ENCODE assay signal across 18 mouse cellular contexts in genomic region chr11:53505026-53505663, GRCm38 (mm10). TPM values are rescaled to one million over a fixed set of nuclear protein-coding genes. Genes with fewer than 3 reads are reported as not detected.
DNase-seq lines count a peak whose midpoint lies in the region; ATAC-seq and TF ChIP-seq lines count a peak whose summit lies in the region.
"Had no signal": no experiment of that assay in that cellular context is flagged by ENCODE, and none has a peak within 500 bp of the region (broad histone marks: within the 10 kb centered on the region; RNA-seq: fewer than 3 reads in every experiment).

No protein-coding gene starts in this region.

- TF ChIP-seq POLR2A in brain, embryonic 14.5 days (IDR thresholded peaks at IDR 0.05; ENCODE audit: borderline replicate concordance, extremely low read depth, insufficient read depth, insufficient read length, poor library complexity, severe bottlenecking): no peak

- no peak for DNase-seq in hindbrain, embryonic 10.5 days (ENCODE audit: low spot score)
- no peak for DNase-seq in hindbrain, embryonic 11.5 days (ENCODE audit: low spot score)
- peak; percentile 83 for DNase-seq in brain, embryonic 14.5 days (ENCODE audit: low read depth)
- DNase-seq in cerebellum, adult 9-10 months: peak; percentile 99
- no peak for DNase-seq in thymus, postnatal 14 days
- no peak for DNase-seq in frontal cortex, adult 2 months (ENCODE audit: extremely low spot score in 1 of 2, low spot score in 1 of 2)
- DNase-seq: adrenal gland, adult 8-10 months; B cell, adult 2 months; kidney, postnatal 10 days; lung, postnatal 14 days; right cerebral cortex, postnatal 4 days; thymus, postnatal 36 days had no signal

- TF ChIP-seq CTCF in brain, embryonic 14.5 days (IDR thresholded peaks at IDR 0.05; ENCODE audit: borderline replicate concordance, extremely low read depth, insufficient read depth, insufficient read length): no peak

- no peak for ATAC-seq in hindbrain, embryonic 11.5 days (ENCODE audit: low FRiP score)
- peak; percentile 91 for ATAC-seq in hindbrain, embryonic 16.5 days

- no peak overlapping the region for H3K4me2 ChIP-seq in hindbrain, embryonic 11.5 days (replicated peaks; ENCODE audit: low read depth, low read length)
- H3K4me2 ChIP-seq in hindbrain, embryonic 16.5 days (ENCODE audit: low read length): no peak overlapping the region
- H3K4me2 ChIP-seq: embryonic facial prominence, embryonic 13.5 days; heart, embryonic 15.5 days had no signal

- no peak overlapping the region for H3K4me3 ChIP-seq in hindbrain, embryonic 10.5 days
- H3K4me3 ChIP-seq in hindbrain, embryonic 11.5 days (ENCODE audit: low read depth, low read length): no peak overlapping the region
- H3K4me3 ChIP-seq in hindbrain, embryonic 16.5 days (ENCODE audit: low read length): no peak overlapping the region
- H3K4me3 ChIP-seq: embryonic facial prominence, embryonic 13.5 days; heart, embryonic 15.5 days had no signal

- peaks cover 29% of the 10 kb centered on the region for H3K4me1 ChIP-seq in hindbrain, embryonic 10.5 days (replicated peaks)
- H3K4me1 ChIP-seq in hindbrain, embryonic 11.5 days (replicated peaks; ENCODE audit: control insufficient read depth, insufficient read depth, low read length): 0 out of 2 replicates have a peak, but pooled peaks cover 2% of the 10 kb centered on the region
- H3K4me1 ChIP-seq in hindbrain, embryonic 16.5 days (ENCODE audit: control insufficient read depth, insufficient read depth, low read depth, low read length): no peaks in the 10 kb centered on the region

- no peak overlapping the region for H3K9ac ChIP-seq in hindbrain, embryonic 11.5 days (ENCODE audit: low read depth, low read length)
- no peak overlapping the region for H3K9ac ChIP-seq in hindbrain, embryonic 16.5 days (ENCODE audit: low read depth, low read length)
- H3K9ac ChIP-seq: embryonic facial prominence, embryonic 13.5 days; heart, embryonic 15.5 days; liver, embryonic 14.5 days had no signal

- 53% methylated on average over 5 of the region's 5 CpGs for WGBS in hindbrain, embryonic 10.5 days
- WGBS in hindbrain, embryonic 11.5 days: 47% methylated on average over 5 of the region's 5 CpGs
- WGBS in hindbrain, embryonic 16.5 days: 36% methylated on average over 5 of the region's 5 CpGs

- no peaks in the 10 kb centered on the region for H3K36me3 ChIP-seq in hindbrain, embryonic 10.5 days
- no peaks in the 10 kb centered on the region for H3K36me3 ChIP-seq in hindbrain, embryonic 11.5 days (ENCODE audit: control insufficient read depth, insufficient read depth, low read length)
- no peaks in the 10 kb centered on the region for H3K36me3 ChIP-seq in hindbrain, embryonic 16.5 days (ENCODE audit: control insufficient read depth, insufficient read depth, low read length)
- H3K36me3 ChIP-seq: embryonic facial prominence, embryonic 13.5 days; heart, embryonic 15.5 days had no signal

- no peaks in the 10 kb centered on the region for H3K9me3 ChIP-seq in hindbrain, embryonic 10.5 days
- H3K9me3 ChIP-seq in hindbrain, embryonic 11.5 days (ENCODE audit: control insufficient read depth, low read length): no peaks in the 10 kb centered on the region
- H3K9me3 ChIP-seq in hindbrain, embryonic 16.5 days (ENCODE audit: control insufficient read depth, low read length): no peaks in the 10 kb centered on the region
- H3K9me3 ChIP-seq: embryonic facial prominence, embryonic 13.5 days; heart, embryonic 15.5 days had no signal

- peak overlapping the region; percentile 29; the same call in 1 of the 2 replicates for H3K27ac ChIP-seq in hindbrain, embryonic 10.5 days
- no peak overlapping the region for H3K27ac ChIP-seq in hindbrain, embryonic 11.5 days (ENCODE audit: low read depth, low read length)
- H3K27ac ChIP-seq in hindbrain, embryonic 16.5 days (ENCODE audit: low read depth, low read length): no peak overlapping the region
- H3K27ac ChIP-seq: embryonic facial prominence, embryonic 13.5 days; heart, embryonic 15.5 days; liver, embryonic 14.5 days had no signal

- peaks cover 97% of the 10 kb centered on the region for H3K27me3 ChIP-seq in hindbrain, embryonic 10.5 days (ENCODE audit: insufficient read depth, poor library complexity, severe bottlenecking)
- H3K27me3 ChIP-seq in hindbrain, embryonic 11.5 days (ENCODE audit: control insufficient read depth, insufficient read depth, low read length): peaks cover 22% of the 10 kb centered on the region
- no peaks in the 10 kb centered on the region; the same call in 1 of the 2 replicates for H3K27me3 ChIP-seq in hindbrain, embryonic 16.5 days (replicated peaks; ENCODE audit: control insufficient read depth, insufficient read depth, low read length)
- H3K27me3 ChIP-seq: embryonic facial prominence, embryonic 13.5 days; heart, embryonic 15.5 days had no signal

RNA-seq across cellular contexts. Expression of gene Sept8, which starts 13.9 kb away (rescaled TPM):
- 14.8 and 15.6 TPM in 2 replicates for polyA plus RNA-seq in hindbrain, embryonic 10.5 days (2016; fragmentation: Nextera tagmentation; extraction: Ambion mirVana)
- polyA plus RNA-seq in hindbrain, embryonic 11.5 days (2014; fragmentation: Nextera tagmentation; extraction: Ambion mirVana): 13.5 and 15.8 TPM in 2 replicates
- polyA plus RNA-seq in brain, embryonic 14.5 days (2012; rRNA removed): 36.5 and 38.4 TPM in 2 replicates
- polyA plus RNA-seq in hindbrain, embryonic 16.5 days (2015; fragmentation: Nextera tagmentation; extraction: Ambion mirVana): 23.1 and 23.4 TPM in 2 replicates
- polyA plus RNA-seq in frontal cortex, adult 2 months (2012; rRNA removed): 271 and 280 TPM in 2 replicates

RNA-seq across cellular contexts. Expression of gene Sowaha, which starts 25.1 kb away (rescaled TPM):
- polyA plus RNA-seq in hindbrain, embryonic 10.5 days (2016; fragmentation: Nextera tagmentation; extraction: Ambion mirVana): 0.26 and 0.44 TPM in 2 replicates
- polyA plus RNA-seq in hindbrain, embryonic 11.5 days (2014; fragmentation: Nextera tagmentation; extraction: Ambion mirVana): 0.06 and 0.25 TPM in 2 replicates
- 1.1 and 1.6 TPM in 2 replicates for polyA plus RNA-seq in brain, embryonic 14.5 days (2012; rRNA removed)
- 1.5 TPM in 2 replicates for polyA plus RNA-seq in hindbrain, embryonic 16.5 days (2015; fragmentation: Nextera tagmentation; extraction: Ambion mirVana)
- polyA plus RNA-seq in frontal cortex, adult 2 months (2012; rRNA removed): 42.7 and 43.3 TPM in 2 replicates

RNA-seq across cellular contexts. Expression of gene Gm9945, which starts 25.2 kb away (rescaled TPM):
- polyA plus RNA-seq in hindbrain, embryonic 10.5 days (2016; fragmentation: Nextera tagmentation; extraction: Ambion mirVana): not detected in 2 replicates
- not detected in 2 replicates for polyA plus RNA-seq in hindbrain, embryonic 11.5 days (2014; fragmentation: Nextera tagmentation; extraction: Ambion mirVana)
- not detected in 2 replicates for polyA plus RNA-seq in brain, embryonic 14.5 days (2012; rRNA removed)
- polyA plus RNA-seq in hindbrain, embryonic 16.5 days (2015; fragmentation: Nextera tagmentation; extraction: Ambion mirVana): 0.34 TPM in 1 of 2 replicates, not detected in the other
- polyA plus RNA-seq in frontal cortex, adult 2 months (2012; rRNA removed): 0.42 and 0.46 TPM in 2 replicates
- polyA plus RNA-seq: embryonic facial prominence, embryonic 13.5 days; gonadal fat pad, adult 2 months; heart, embryonic 15.5 days; intestine, embryonic 14.5 days had no signal

RNA-seq across cellular contexts. Expression of gene Gm9837, which starts 34.9 kb away (rescaled TPM):
- polyA plus RNA-seq in hindbrain, embryonic 10.5 days (2016; fragmentation: Nextera tagmentation; extraction: Ambion mirVana): not detected in 2 replicates
- not detected in 2 replicates for polyA plus RNA-seq in hindbrain, embryonic 11.5 days (2014; fragmentation: Nextera tagmentation; extraction: Ambion mirVana)
- polyA plus RNA-seq in brain, embryonic 14.5 days (2012; rRNA removed): not detected in 2 replicates
- polyA plus RNA-seq in hindbrain, embryonic 16.5 days (2015; fragmentation: Nextera tagmentation; extraction: Ambion mirVana): not detected in 2 replicates
- polyA plus RNA-seq in frontal cortex, adult 2 months (2012; rRNA removed): not detected in 2 replicates
- polyA plus RNA-seq: embryonic facial prominence, embryonic 13.5 days; gonadal fat pad, adult 2 months; heart, embryonic 15.5 days; intestine, embryonic 14.5 days; liver, embryonic 14.5 days had no signal

RNA-seq across cellular contexts. Expression of gene Shroom1, which starts 48.1 kb away (rescaled TPM):
- polyA plus RNA-seq in hindbrain, embryonic 10.5 days (2016; fragmentation: Nextera tagmentation; extraction: Ambion mirVana): 1.8 and 2.0 TPM in 2 replicates
- 2.1 and 2.9 TPM in 2 replicates for polyA plus RNA-seq in hindbrain, embryonic 11.5 days (2014; fragmentation: Nextera tagmentation; extraction: Ambion mirVana)
- 2.4 and 2.9 TPM in 2 replicates for polyA plus RNA-seq in brain, embryonic 14.5 days (2012; rRNA removed)
- polyA plus RNA-seq in hindbrain, embryonic 16.5 days (2015; fragmentation: Nextera tagmentation; extraction: Ambion mirVana): 3.2 and 3.6 TPM in 2 replicates
- polyA plus RNA-seq in frontal cortex, adult 2 months (2012; rRNA removed): 7.4 and 8.1 TPM in 2 replicates

Comparison
In these comparisons a context has a peak if more than half of its experiments do, and no peak if none do; other contexts are left out.
1. DNase-seq: peak in brain, embryonic 14.5 days (single experiment) and cerebellum, adult 9-10 months (single experiment); none in hindbrain, embryonic 10.5 days (single experiment), hindbrain, embryonic 11.5 days (single experiment), thymus, postnatal 14 days (single experiment) and frontal cortex, adult 2 months (0 of 2).
2. RNA of gene Sowaha, which starts 25.1 kb away (polyA plus RNA-seq): 42.7 to 43.3 TPM in frontal cortex, adult 2 months; 1.5 TPM in hindbrain, embryonic 16.5 days, 1.1 to 1.6 TPM in brain, embryonic 14.5 days, 0.26 to 0.44 TPM in hindbrain, embryonic 10.5 days and 0.06 to 0.25 TPM in hindbrain, embryonic 11.5 days; every median in the first group is over 10 times any median in the second.